Mouse (Mus musculus): ENCODE results near the gene Pcsk6.

DNA sequence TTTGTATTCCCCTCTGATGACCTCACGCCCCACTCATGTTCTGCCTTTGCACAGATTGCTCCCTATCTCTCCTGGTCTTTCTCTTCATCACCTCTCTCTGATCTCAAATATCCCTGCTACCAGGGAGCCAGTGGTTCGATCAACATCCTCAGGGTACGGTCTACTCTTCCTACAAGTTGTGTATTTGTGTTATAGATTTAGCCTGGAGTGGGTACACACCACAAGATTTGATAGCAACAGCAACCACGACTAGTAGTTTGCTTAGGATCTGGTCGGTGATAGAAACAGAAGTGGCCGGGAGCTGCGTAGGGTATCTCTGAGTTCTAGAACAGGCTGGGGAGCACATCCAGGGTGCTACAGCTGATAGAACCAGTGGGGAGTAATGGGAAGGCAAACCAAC, 54.3 kb downstream of the Pcsk6 start:
- TF ChIP-seq CTCF (IDR thresholded peaks at IDR 0.05; ENCODE audit: low read depth) (no peak), EP300 (IDR thresholded peaks at IDR 0.05; ENCODE audit: low read depth) (no peak)

All from liver, embryonic 14.5 days (tissue).